Mouse (Mus musculus): ENCODE results near the gene Abhd11.

GRCm38 (mm10) chr5:134961519-134961918 lies 47.4 kb upstream of the Abhd11 start:
- TF ChIP-seq POLR2A (IDR thresholded peaks at IDR 0.05; ENCODE audit: low read depth, low read length), result no peak
- no peak for TF ChIP-seq CTCF (IDR thresholded peaks at IDR 0.05; ENCODE audit: borderline replicate concordance, insufficient read depth, low read length)
